Mouse (Mus musculus): ENCODE data around the gene St6galnac3.
A peak's percentile ranks its signal among the peaks of the same experiment; 100 is the strongest.

St6galnac3 gene

GRCm38 (mm10) chr3:153289971-153290370 is 435.0 kb downstream of the St6galnac3 start:
- no peak for DNase-seq (ENCODE audit: low read depth, low spot score)

- no peak for DNase-seq (ENCODE audit: low read depth, low spot score)
Observed at GRCm38 (mm10) chr3:153287564-153287963, 437.4 kb downstream of the St6galnac3 start.

- DNase-seq (ENCODE audit: low read depth, low spot score): no peak
Observed at GRCm38 (mm10) chr3:153287081-153287480, 437.9 kb downstream of the St6galnac3 start.

GRCm38 (mm10) chr3:153282123-153282765 is 442.7 kb downstream of the St6galnac3 start:
- no peak for DNase-seq (ENCODE audit: low read depth, low spot score)

GRCm38 (mm10) chr3:153278249-153278648 is 446.7 kb downstream of the St6galnac3 start:
- DNase-seq (ENCODE audit: low read depth, low spot score): no peak

- no peak for DNase-seq (ENCODE audit: low read depth, low spot score)
Observed at GRCm38 (mm10) chr3:153277389-153277999, 447.5 kb downstream of the St6galnac3 start.

GRCm38 (mm10) chr3:153276830-153277388 is 448.1 kb downstream of the St6galnac3 start:
- DNase-seq (ENCODE audit: low read depth, low spot score): no peak

GRCm38 (mm10) chr3:153276101-153276829 is 448.7 kb downstream of the St6galnac3 start:
- peak; percentile 66 for DNase-seq (ENCODE audit: low read depth, low spot score)

GRCm38 (mm10) chr3:153272241-153272640 is 452.7 kb downstream of the St6galnac3 start:
- DNase-seq (ENCODE audit: low read depth, low spot score): no peak

- DNase-seq (ENCODE audit: low read depth, low spot score): peak; percentile 39
Observed at GRCm38 (mm10) chr3:153267397-153267796, 457.6 kb downstream of the St6galnac3 start.

- no peak for DNase-seq (ENCODE audit: low read depth, low spot score)
Observed at GRCm38 (mm10) chr3:153261985-153262384, 463.0 kb downstream of the St6galnac3 start.

- peak; percentile 66 for DNase-seq (ENCODE audit: low read depth, low spot score)
Observed at GRCm38 (mm10) chr3:153260225-153260933, 464.6 kb downstream of the St6galnac3 start.

- DNase-seq (ENCODE audit: low read depth, low spot score): no peak
Observed at GRCm38 (mm10) chr3:153255910-153256309, 469.1 kb downstream of the St6galnac3 start.

- DNase-seq (ENCODE audit: low read depth, low spot score): no peak
Observed at GRCm38 (mm10) chr3:153251653-153252052, 473.3 kb downstream of the St6galnac3 start.

GRCm38 (mm10) chr3:153250598-153251257 is 474.2 kb downstream of the St6galnac3 start:
- DNase-seq (ENCODE audit: low read depth, low spot score): peak; percentile 94

- DNase-seq (ENCODE audit: low read depth, low spot score): no peak
Observed at GRCm38 (mm10) chr3:153248866-153249265, 476.1 kb downstream of the St6galnac3 start.

GRCm38 (mm10) chr3:153248029-153248428 is 476.9 kb downstream of the St6galnac3 start:
- DNase-seq (ENCODE audit: low read depth, low spot score): peak; percentile 39

GRCm38 (mm10) chr3:153242524-153242923 is 482.4 kb downstream of the St6galnac3 start:
- no peak for DNase-seq (ENCODE audit: low read depth, low spot score)

GRCm38 (mm10) chr3:153241134-153241533 is 483.8 kb downstream of the St6galnac3 start:
- peak; percentile 36 for DNase-seq (ENCODE audit: low read depth, low spot score)

GRCm38 (mm10) chr3:153240366-153240765 is 484.6 kb downstream of the St6galnac3 start:
- DNase-seq (ENCODE audit: low read depth, low spot score): peak; percentile 10

GRCm38 (mm10) chr3:153238381-153238780 is 486.6 kb downstream of the St6galnac3 start:
- DNase-seq (ENCODE audit: low read depth, low spot score): no peak

Measured in CD4-positive, CD25-positive, alpha-beta regulatory T cell, adult 2 months (primary cell).